Mouse (Mus musculus): Measurements from ENCODE around the gene Sh3bgrl2.

Gene Sh3bgrl2

GRCm38 (mm10) chr9:83686511-83687100 lies 138.5 kb downstream of the Sh3bgrl2 start:
- no peak for DNase-seq (ENCODE audit: low read depth)

GRCm38 (mm10) chr9:83687904-83688303 lies 139.8 kb downstream of the Sh3bgrl2 start:
- DNase-seq (ENCODE audit: low read depth): no peak
